Mouse (Mus musculus): ENCODE measurements around the gene Rtl6. TPM values are rescaled to one million over a fixed set of nuclear protein-coding genes. Genes with fewer than 3 reads are reported as not detected.

The Rtl6 gene
- total and polyA plus RNA-seq, 3 experiments = not detected

GRCm38 (mm10) chr15:84566568-84567110, 9.0 kb upstream of the Rtl6 start:
- Histone ChIP-seq H3K79me2 (ENCODE audit: control insufficient read depth, insufficient read depth, low read length, poor library complexity) (no peaks in the 10 kb centered on the region), H3K4me3 (ENCODE audit: control insufficient read depth in 1 of 2, insufficient read depth in 1 of 2, low read depth in 2 of 2, low read length in 2 of 2) (no peak overlapping the region), H3K27ac (ENCODE audit: control insufficient read depth, low read depth, low read length) (no peak overlapping the region), H3K27me3 (ENCODE audit: control insufficient read depth in 1 of 2, insufficient read depth in 2 of 2, low read length in 2 of 2) (no peaks in the 10 kb centered on the region), H3K4me1 (ENCODE audit: control insufficient read depth in 1 of 2, insufficient read depth in 2 of 2, low read length in 2 of 2) (no peaks in the 10 kb centered on the region), H3K9me3 (replicated peaks; ENCODE audit: insufficient read depth, low read length) (no peaks in the 10 kb centered on the region), H3K9ac (ENCODE audit: control insufficient read depth, low read depth, low read length, poor library complexity, severe bottlenecking) (no peak overlapping the region), H3K36me3 (ENCODE audit: control insufficient read depth in 1 of 2, insufficient read depth in 2 of 2, low read length in 2 of 2) (no peaks in the 10 kb centered on the region)
- DNase-seq (ENCODE audit: low read depth, low spot score) = no peak
- TF ChIP-seq MXI1 (IDR thresholded peaks at IDR 0.05; ENCODE audit: low read depth, low read length) (no peak), NELFE (IDR thresholded peaks at IDR 0.05; ENCODE audit: low read depth, low read length) (no peak), ZKSCAN1 (IDR thresholded peaks at IDR 0.05; ENCODE audit: low read depth, low read length) (no peak), GABPA (IDR thresholded peaks at IDR 0.05; ENCODE audit: low read depth, low read length) (no peak), BHLHE40 (IDR thresholded peaks at IDR 0.05; ENCODE audit: borderline replicate concordance, low read depth, low read length) (no peak), ETS1 (IDR thresholded peaks at IDR 0.05; ENCODE audit: low read depth, low read length) (no peak), ZC3H11A (IDR thresholded peaks at IDR 0.05; ENCODE audit: low read depth, low read length) (no peak), MAZ (IDR thresholded peaks at IDR 0.05; ENCODE audit: low read depth, low read length) (no peak), KAT2A (conservative IDR thresholded peaks at IDR 0.05; ENCODE audit: low read depth, low read length) (no peak), UBTF (IDR thresholded peaks at IDR 0.05; ENCODE audit: borderline replicate concordance, insufficient read depth, low read depth, low read length) (no peak)

GRCm38 (mm10) chr15:84561501-84561900, 3.9 kb upstream of the Rtl6 start:
- no peaks in the 10 kb centered on the region for H3K9me3 ChIP-seq (replicated peaks; ENCODE audit: insufficient read depth, low read length)
- no peak for DNase-seq (ENCODE audit: low read depth, low spot score)

DNA sequence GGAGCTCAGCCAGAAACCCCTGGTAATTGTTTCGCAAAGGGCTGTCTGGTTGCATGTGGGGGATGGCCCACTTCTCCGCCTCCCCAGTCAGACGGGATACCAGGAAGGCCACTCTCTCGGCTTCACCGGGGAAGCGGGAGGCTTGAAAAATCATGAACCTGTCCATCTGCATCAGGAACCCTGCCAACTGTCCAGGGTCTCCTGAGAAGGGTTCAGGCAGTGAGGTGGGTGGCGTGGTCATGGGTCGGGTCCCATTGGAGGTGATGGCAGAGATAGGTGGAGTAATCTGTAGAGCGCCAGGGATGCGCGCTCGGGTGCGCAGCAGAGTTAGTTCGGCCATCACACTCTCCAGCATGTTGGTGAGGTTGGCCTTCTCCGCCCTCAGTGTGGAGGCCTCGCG, 949 bp downstream of the Rtl6 start:
- H3K9ac ChIP-seq (ENCODE audit: control insufficient read depth, low read depth, low read length, poor library complexity, severe bottlenecking) = no peak overlapping the region
- no peak overlapping the region for H3K4me3 ChIP-seq (ENCODE audit: control insufficient read depth in 1 of 2, insufficient read depth in 1 of 2, low read depth in 2 of 2, low read length in 2 of 2)
- DNase-seq (ENCODE audit: low read depth, low spot score) = no peak
- no peaks in the 10 kb centered on the region for H3K4me1 ChIP-seq (ENCODE audit: control insufficient read depth in 1 of 2, insufficient read depth in 2 of 2, low read length in 2 of 2)
- H3K36me3 ChIP-seq (ENCODE audit: control insufficient read depth in 1 of 2, insufficient read depth in 2 of 2, low read length in 2 of 2) = no peaks in the 10 kb centered on the region
- no peaks in the 10 kb centered on the region for H3K9me3 ChIP-seq (replicated peaks; ENCODE audit: insufficient read depth, low read length)
- H3K27ac ChIP-seq (ENCODE audit: control insufficient read depth, low read depth, low read length) = no peak overlapping the region
- no peaks in the 10 kb centered on the region for H3K79me2 ChIP-seq (ENCODE audit: control insufficient read depth, insufficient read depth, low read length, poor library complexity)
- no peaks in the 10 kb centered on the region for H3K27me3 ChIP-seq (ENCODE audit: control insufficient read depth in 1 of 2, insufficient read depth in 2 of 2, low read length in 2 of 2)
- TF ChIP-seq USF2 (IDR thresholded peaks at IDR 0.05; ENCODE audit: borderline replicate concordance in 1 of 2, insufficient read depth in 1 of 2, low read depth in 1 of 2, low read length in 2 of 2) (no peak), CTCF (IDR thresholded peaks at IDR 0.05 in 2 of 3, conservative IDR thresholded peaks at IDR 0.05 in 1 of 3; ENCODE audit: control insufficient read depth in 1 of 3, insufficient read depth in 1 of 3, low read depth in 2 of 3, low read length in 3 of 3, poor library complexity in 1 of 3, severe bottlenecking in 1 of 3) (no peak), MYB (IDR thresholded peaks at IDR 0.05; ENCODE audit: low read depth, low read length) (no peak), ZMIZ1 (IDR thresholded peaks at IDR 0.05; ENCODE audit: low read depth, low read length) (no peak), HCFC1 (IDR thresholded peaks at IDR 0.05; ENCODE audit: low read depth, low read length) (no peak), GATA1 (IDR thresholded peaks at IDR 0.05; ENCODE audit: low read depth, low read length) (no peak), UBTF (IDR thresholded peaks at IDR 0.05; ENCODE audit: borderline replicate concordance, insufficient read depth, low read depth, low read length) (no peak), MAFK (IDR thresholded peaks at IDR 0.05; ENCODE audit: borderline replicate concordance, low read depth, low read length) (no peak), MAZ (IDR thresholded peaks at IDR 0.05; ENCODE audit: low read depth, low read length) (no peak), NRF1 (IDR thresholded peaks at IDR 0.05; ENCODE audit: insufficient read depth, low read depth, low read length, poor library complexity, severe bottlenecking) (no peak), SIN3A (IDR thresholded peaks at IDR 0.05; ENCODE audit: low read length) (no peak), MAX (IDR thresholded peaks at IDR 0.05; ENCODE audit: low read length) (no peak)

More at GRCm38 (mm10) chr15:84561501-84561900, 3.9 kb upstream of the Rtl6 start:
- H3K4me1 ChIP-seq (ENCODE audit: control insufficient read depth in 1 of 2, insufficient read depth in 2 of 2, low read length in 2 of 2) = no peaks in the 10 kb centered on the region
- no peaks in the 10 kb centered on the region for H3K79me2 ChIP-seq (ENCODE audit: control insufficient read depth, insufficient read depth, low read length, poor library complexity)
- H3K4me3 ChIP-seq (ENCODE audit: control insufficient read depth in 1 of 2, insufficient read depth in 1 of 2, low read depth in 2 of 2, low read length in 2 of 2) = no peak overlapping the region
- no peaks in the 10 kb centered on the region for H3K27me3 ChIP-seq (ENCODE audit: control insufficient read depth in 1 of 2, insufficient read depth in 2 of 2, low read length in 2 of 2)
- no peak for TF ChIP-seq UBTF (IDR thresholded peaks at IDR 0.05; ENCODE audit: borderline replicate concordance, insufficient read depth, low read depth, low read length)
- TF ChIP-seq BHLHE40 (IDR thresholded peaks at IDR 0.05; ENCODE audit: borderline replicate concordance, low read depth, low read length) = no peak
- no peak for TF ChIP-seq ETS1 (IDR thresholded peaks at IDR 0.05; ENCODE audit: low read depth, low read length)
- no peak for TF ChIP-seq USF2 (IDR thresholded peaks at IDR 0.05; ENCODE audit: borderline replicate concordance in 1 of 2, insufficient read depth in 1 of 2, low read depth in 1 of 2, low read length in 2 of 2)
- no peak for TF ChIP-seq SIN3A (IDR thresholded peaks at IDR 0.05; ENCODE audit: low read length)
- no peak for TF ChIP-seq NELFE (IDR thresholded peaks at IDR 0.05; ENCODE audit: low read depth, low read length)
- no peak for TF ChIP-seq POLR2A (IDR thresholded peaks at IDR 0.05; ENCODE audit: control insufficient read depth in 1 of 2, insufficient read depth in 1 of 2, low read depth in 1 of 2, low read length in 2 of 2, poor library complexity in 1 of 2)
- TF ChIP-seq ELF1 (IDR thresholded peaks at IDR 0.05; ENCODE audit: low read depth, low read length) = no peak
- no peak for TF ChIP-seq CTCF (IDR thresholded peaks at IDR 0.05 in 2 of 3, conservative IDR thresholded peaks at IDR 0.05 in 1 of 3; ENCODE audit: control insufficient read depth in 1 of 3, insufficient read depth in 1 of 3, low read depth in 2 of 3, low read length in 3 of 3, poor library complexity in 1 of 3, severe bottlenecking in 1 of 3)
- TF ChIP-seq RCOR1 (IDR thresholded peaks at IDR 0.05; ENCODE audit: low read depth, low read length) = no peak
- no peak overlapping the region for H3K9ac ChIP-seq (ENCODE audit: control insufficient read depth, low read depth, low read length, poor library complexity, severe bottlenecking)
- H3K36me3 ChIP-seq (ENCODE audit: control insufficient read depth in 1 of 2, insufficient read depth in 2 of 2, low read length in 2 of 2) = no peaks in the 10 kb centered on the region
- H3K27ac ChIP-seq (ENCODE audit: control insufficient read depth, low read depth, low read length) = no peak overlapping the region
